Mouse (Mus musculus): ENCODE measurements around the gene 9430038I01Rik. TPM values are rescaled to one million over a fixed set of nuclear protein-coding genes. Genes with fewer than 3 reads are reported as not detected.

9430038I01Rik gene
- total and polyA plus RNA-seq, 3 experiments: 7.4 to 14.6 (median 11.6) TPM

- Histone ChIP-seq H3K79me2 (replicated peaks; ENCODE audit: control insufficient read depth, extremely low read depth, insufficient read depth, poor library complexity, severe bottlenecking) (peaks cover 81% of the 10 kb centered on the region), H3K36me3 (replicated peaks in 1 of 2; ENCODE audit: control insufficient read depth in 1 of 2, insufficient read depth in 1 of 2, low read length in 1 of 2) (peaks cover 36 to 82% of the 10 kb centered on the region in 2 experiments), H3K27ac (ENCODE audit: insufficient read depth, low read depth) (no peak overlapping the region), H3K4me1 (ENCODE audit: control insufficient read depth in 1 of 2, insufficient read depth in 2 of 2) (peaks cover 2 to 15% of the 10 kb centered on the region in 2 experiments; a peak in 3 of 4 replicates), H3K9me3 (replicated peaks; ENCODE audit: low read length) (no peaks in the 10 kb centered on the region), H3K4me2 (ENCODE audit: insufficient read depth, low read depth, poor library complexity, severe bottlenecking) (no peak overlapping the region), H3K4me3 (replicated peaks in 1 of 3; ENCODE audit: low read depth in 2 of 3, low read length in 2 of 3, poor library complexity in 1 of 3) (no peak overlapping the region), H3K27me3 (replicated peaks) (no peaks in the 10 kb centered on the region), H3K9ac (ENCODE audit: insufficient read depth, low read depth) (no peak overlapping the region)
- DNase-seq (ENCODE audit: extremely low read depth): no peak
- no peak for TF ChIP-seq GABPA (IDR thresholded peaks at IDR 0.05; ENCODE audit: insufficient replicate concordance, low read depth, low read length)
- no peak for TF ChIP-seq ZC3H11A (IDR thresholded peaks at IDR 0.05; ENCODE audit: low read depth, low read length)
- TF ChIP-seq NRF1 (IDR thresholded peaks at IDR 0.05; ENCODE audit: low read depth, low read length): no peak
- no peak for TF ChIP-seq TBP (conservative IDR thresholded peaks at IDR 0.05; ENCODE audit: low read depth, low read length)
- TF ChIP-seq ZKSCAN1 (IDR thresholded peaks at IDR 0.05; ENCODE audit: borderline replicate concordance, low read depth, low read length): no peak
- TF ChIP-seq POLR2AphosphoS2 (IDR thresholded peaks at IDR 0.05; ENCODE audit: low read depth, low read length): no peak
- TF ChIP-seq BHLHE40 (IDR thresholded peaks at IDR 0.05; ENCODE audit: low read depth, low read length): no peak
- TF ChIP-seq KAT2A (IDR thresholded peaks at IDR 0.05; ENCODE audit: insufficient replicate concordance, low read length): no peak
- TF ChIP-seq JUN (IDR thresholded peaks at IDR 0.05; ENCODE audit: insufficient read depth, low read depth, low read length): no peak
- TF ChIP-seq E2F4 (IDR thresholded peaks at IDR 0.05; ENCODE audit: insufficient replicate concordance, low read depth, low read length): no peak
- TF ChIP-seq ZNF384 (IDR thresholded peaks at IDR 0.05; ENCODE audit: low read depth, low read length): no peak
- no peak for TF ChIP-seq USF1 (IDR thresholded peaks at IDR 0.05; ENCODE audit: low read depth, low read length)
- TF ChIP-seq NELFE (IDR thresholded peaks at IDR 0.05; ENCODE audit: low read depth, low read length): no peak
- TF ChIP-seq UBTF (IDR thresholded peaks at IDR 0.05; ENCODE audit: low read depth, low read length): no peak
- no peak for TF ChIP-seq RAD21 (IDR thresholded peaks at IDR 0.05; ENCODE audit: low read depth, low read length)
- dilution Hi-C loops (cut with MboI; ENCODE audit: extremely low pct_ligation_motif_present, extremely low pct_unique_long_range_greater_than_20kb, low sequenced_read_pairs): no loop called here
- in situ Hi-C loops (cut with MboI; ENCODE audit: low pct_ligation_motif_present, low pct_unique_long_range_greater_than_20kb, low sequenced_read_pairs): loop anchor here (25.0 kb wide), 1 partner anchor 558 kb away; the partner anchor contains the start of gene Mgmt
Observed at GRCm38 (mm10) chr7:137445321-137445720, 34.8 kb upstream of the 9430038I01Rik start.

- in situ Hi-C loops (cut with MboI; ENCODE audit: low pct_ligation_motif_present, low pct_unique_long_range_greater_than_20kb, low sequenced_read_pairs): loop anchor here (25.0 kb wide), 1 partner anchor 556 kb away; the partner anchor contains the start of gene Mgmt
- TF ChIP-seq USF2 (conservative IDR thresholded peaks at IDR 0.05; ENCODE audit: low read depth, low read length) (no peak), IRF4 (IDR thresholded peaks at IDR 0.05; ENCODE audit: low read depth, low read length) (no peak), JUN (IDR thresholded peaks at IDR 0.05; ENCODE audit: insufficient read depth, low read depth, low read length) (no peak), E2F4 (IDR thresholded peaks at IDR 0.05; ENCODE audit: insufficient replicate concordance, low read depth, low read length) (no peak), ELF1 (IDR thresholded peaks at IDR 0.05; ENCODE audit: low read depth, low read length) (no peak)
- H3K9ac ChIP-seq (ENCODE audit: insufficient read depth, low read depth): no peak overlapping the region
- H3K4me2 ChIP-seq (ENCODE audit: insufficient read depth, low read depth, poor library complexity, severe bottlenecking): no peak overlapping the region
- H3K4me1 ChIP-seq (ENCODE audit: control insufficient read depth in 1 of 2, insufficient read depth in 2 of 2): peaks cover 8 to 28% of the 10 kb centered on the region in 2 experiments
- H3K4me3 ChIP-seq (replicated peaks in 1 of 3; ENCODE audit: low read depth in 2 of 3, low read length in 2 of 3, poor library complexity in 1 of 3): no peak overlapping the region
- H3K27me3 ChIP-seq (replicated peaks): no peaks in the 10 kb centered on the region
- DNase-seq (ENCODE audit: extremely low read depth): no peak
- dilution Hi-C loops (cut with MboI; ENCODE audit: extremely low pct_ligation_motif_present, extremely low pct_unique_long_range_greater_than_20kb, low sequenced_read_pairs): no loop called here
- no peaks in the 10 kb centered on the region for H3K9me3 ChIP-seq (replicated peaks; ENCODE audit: low read length)
- peaks cover 24 to 65% of the 10 kb centered on the region in 2 experiments for H3K36me3 ChIP-seq (replicated peaks in 1 of 2; ENCODE audit: control insufficient read depth in 1 of 2, insufficient read depth in 1 of 2, low read length in 1 of 2)
- H3K79me2 ChIP-seq (replicated peaks; ENCODE audit: control insufficient read depth, extremely low read depth, insufficient read depth, poor library complexity, severe bottlenecking): peaks cover 82% of the 10 kb centered on the region
- H3K27ac ChIP-seq (ENCODE audit: insufficient read depth, low read depth): no peak overlapping the region
Observed at GRCm38 (mm10) chr7:137442951-137443350, 32.4 kb upstream of the 9430038I01Rik start.

Data from CH12.LX (cell line).